Mouse (Mus musculus): Measurements from ENCODE around the gene Tsc22d1.
A peak's percentile ranks its signal among the peaks of the same experiment; 100 is the strongest.

Gene Tsc22d1

DNA sequence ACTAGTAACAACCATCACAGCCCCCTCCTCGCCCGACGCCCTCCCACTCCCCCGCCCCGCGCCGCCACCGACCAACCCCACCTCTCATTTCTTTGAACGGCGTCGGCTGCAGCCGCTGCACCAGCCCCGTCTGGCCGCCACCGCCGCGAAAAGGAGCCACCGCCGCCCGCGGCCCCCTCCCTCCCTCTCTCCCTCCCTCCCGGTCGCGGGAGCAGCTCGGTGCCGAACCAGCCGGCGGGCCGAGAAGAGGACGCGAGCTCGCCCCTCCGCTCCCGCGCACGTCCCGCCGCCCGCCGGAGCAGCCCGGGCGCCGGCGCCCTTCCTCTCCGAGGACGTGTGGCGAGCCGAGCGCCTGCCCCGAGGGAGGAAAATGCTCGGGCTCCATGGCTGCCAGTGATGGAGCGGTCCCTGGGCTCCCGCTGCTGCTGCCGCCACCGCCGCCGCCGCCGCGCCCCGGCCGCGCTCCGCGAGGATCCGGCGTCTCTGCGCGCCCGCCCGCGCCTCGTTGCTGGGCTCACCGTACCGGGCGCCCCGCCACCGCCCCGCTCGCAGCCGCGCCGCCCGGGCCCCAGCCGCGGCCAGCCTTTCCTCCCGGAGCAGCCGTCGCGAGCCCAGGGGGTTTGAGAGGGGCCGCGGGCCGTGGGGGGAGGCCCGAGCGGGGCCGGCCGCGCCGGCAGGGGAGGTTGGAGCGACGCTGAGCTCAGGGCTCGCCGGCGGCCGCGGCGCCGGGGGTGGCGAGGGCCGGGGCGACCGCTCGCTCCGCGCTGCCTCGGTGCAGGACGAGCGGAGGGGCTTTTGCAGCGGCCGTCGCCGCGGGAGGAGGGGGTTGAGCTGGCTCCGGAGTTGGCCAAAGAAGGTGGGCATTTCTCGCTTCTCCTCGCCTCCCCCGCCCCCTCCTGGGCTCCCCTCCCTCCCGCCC, at the start of gene Tsc22d1:
TSS of gene Tsc22d1 (plus strand) at position 100 of the 919 bp plus-strand sequence.
- no peak for DNase-seq

DNA sequence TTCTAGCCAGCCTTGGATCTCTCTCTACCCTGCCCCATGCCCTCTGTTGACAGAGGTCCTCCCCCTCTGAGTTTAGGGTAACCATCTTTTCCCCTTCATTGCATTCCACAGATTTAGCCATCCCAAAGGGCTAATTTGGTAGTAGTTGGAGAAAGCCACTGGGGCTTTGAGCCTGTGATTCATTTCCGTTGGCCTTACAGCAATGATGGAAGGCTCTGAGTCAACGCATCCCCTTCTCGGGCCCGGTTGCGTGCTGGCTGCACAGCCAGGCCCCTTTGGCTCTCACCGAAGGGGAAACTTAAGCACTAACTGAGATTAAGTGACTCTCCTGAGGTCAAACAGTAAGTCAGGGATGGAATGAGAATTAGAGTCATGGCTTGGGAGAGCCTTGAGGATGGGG, 41.1 kb upstream of the Tsc22d1 start:
- DNase-seq: no peak

DNA sequence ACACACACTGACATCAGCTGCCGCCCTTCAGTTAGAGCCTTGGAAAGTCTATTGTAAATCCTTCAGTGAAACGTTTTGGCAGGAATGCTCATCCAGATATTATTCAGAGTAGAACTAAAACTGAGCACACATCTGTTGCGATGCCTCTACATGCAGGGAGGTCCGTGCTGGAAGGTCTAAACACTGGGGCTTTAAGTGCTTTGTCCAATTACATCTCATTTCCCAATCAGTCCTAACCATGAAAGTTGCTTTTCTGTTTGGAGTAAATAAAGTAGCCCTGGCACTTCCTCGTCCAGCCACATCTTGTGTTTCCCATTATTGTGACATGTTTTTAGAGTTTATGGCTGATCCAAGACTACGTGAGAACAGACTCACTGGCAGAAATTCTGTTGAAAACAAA, 40.2 kb upstream of the Tsc22d1 start:
- DNase-seq: no peak

GRCm38 (mm10) chr14:76376561-76376960, 38.2 kb upstream of the Tsc22d1 start:
- DNase-seq: no peak

GRCm38 (mm10) chr14:76379411-76379810, 35.4 kb upstream of the Tsc22d1 start:
- DNase-seq: no peak

GRCm38 (mm10) chr14:76388025-76388424, 26.7 kb upstream of the Tsc22d1 start:
- DNase-seq: no peak

GRCm38 (mm10) chr14:76398251-76398650, 16.5 kb upstream of the Tsc22d1 start:
- DNase-seq: no peak

GRCm38 (mm10) chr14:76402574-76402973, 12.2 kb upstream of the Tsc22d1 start:
- no peak for DNase-seq

- no peak for DNase-seq
Measured at GRCm38 (mm10) chr14:76409111-76409510, 5.7 kb upstream of the Tsc22d1 start.

DNA sequence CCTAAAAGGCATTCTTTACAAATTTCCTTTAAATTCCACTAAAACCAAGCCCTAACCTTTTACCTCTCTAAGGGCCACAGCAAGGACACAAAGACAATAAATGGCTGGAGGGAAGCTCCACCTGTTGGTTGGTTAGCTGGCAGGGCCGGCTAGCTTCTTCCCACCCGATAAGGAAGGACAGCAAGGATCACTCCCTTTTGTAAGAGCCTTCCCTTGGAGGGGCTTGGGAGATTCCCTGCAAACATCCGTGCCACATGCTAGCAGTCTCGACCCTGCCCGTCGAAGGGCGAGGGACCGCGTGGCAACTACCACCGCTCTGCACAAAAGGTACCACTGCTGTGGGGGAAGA, 1.0 kb upstream of the Tsc22d1 start:
- DNase-seq: no peak

- peak; percentile 99 for DNase-seq
Measured at GRCm38 (mm10) chr14:76414122-76414861, 469 bp upstream of the Tsc22d1 start.

DNA sequence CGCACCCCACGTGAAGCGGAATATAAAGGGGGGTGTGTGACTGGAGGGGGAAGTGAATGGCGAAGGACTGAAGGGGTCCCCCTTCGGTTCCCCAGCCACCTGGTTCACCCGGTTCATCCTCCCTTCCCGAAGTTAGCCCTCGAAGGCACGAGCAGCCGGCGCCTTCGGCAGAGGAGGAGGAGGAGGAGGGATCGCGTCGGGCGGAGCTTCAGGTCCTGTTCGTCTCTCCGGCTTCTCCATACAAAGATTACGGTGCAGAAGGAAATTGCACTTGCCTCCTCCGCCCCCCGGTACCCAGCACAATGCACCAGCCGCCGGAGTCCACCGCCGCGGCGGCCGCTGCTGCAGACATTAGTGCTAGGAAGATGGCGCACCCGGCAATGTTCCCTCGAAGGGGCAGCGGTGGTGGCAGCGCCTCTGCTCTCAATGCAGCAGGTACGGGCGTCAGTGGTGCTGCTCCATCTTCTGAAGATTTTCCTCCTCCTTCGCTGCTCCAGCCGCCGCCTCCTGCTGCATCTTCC, 1.1 kb downstream of the Tsc22d1 start:
- DNase-seq: peak; percentile 54

- no peak for DNase-seq
Measured at GRCm38 (mm10) chr14:76416366-76417040, 1.7 kb downstream of the Tsc22d1 start.

DNA sequence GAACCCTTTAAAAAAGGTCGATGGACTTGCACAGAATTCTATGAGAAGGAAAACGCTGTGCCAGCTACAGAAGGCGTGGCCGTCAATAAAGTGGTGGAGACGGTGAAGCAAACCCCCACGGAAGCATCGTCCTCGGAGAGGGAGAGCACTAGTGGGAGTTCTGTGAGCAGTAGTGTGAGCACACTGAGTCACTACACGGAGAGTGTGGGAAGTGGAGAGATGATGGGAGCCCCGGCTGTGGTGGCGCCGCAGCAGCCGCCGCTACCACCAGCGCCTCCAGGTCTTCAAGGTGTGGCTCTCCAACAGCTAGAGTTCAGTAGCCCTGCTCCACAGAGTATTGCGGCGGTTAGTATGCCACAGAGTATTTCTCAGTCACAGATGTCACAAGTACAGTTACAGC, 2.6 kb downstream of the Tsc22d1 start:
- DNase-seq: no peak

- no peak for DNase-seq
Measured at GRCm38 (mm10) chr14:76420726-76421125, 6.0 kb downstream of the Tsc22d1 start.

- no peak for DNase-seq
Measured at GRCm38 (mm10) chr14:76421162-76421561, 6.4 kb downstream of the Tsc22d1 start.

DNA sequence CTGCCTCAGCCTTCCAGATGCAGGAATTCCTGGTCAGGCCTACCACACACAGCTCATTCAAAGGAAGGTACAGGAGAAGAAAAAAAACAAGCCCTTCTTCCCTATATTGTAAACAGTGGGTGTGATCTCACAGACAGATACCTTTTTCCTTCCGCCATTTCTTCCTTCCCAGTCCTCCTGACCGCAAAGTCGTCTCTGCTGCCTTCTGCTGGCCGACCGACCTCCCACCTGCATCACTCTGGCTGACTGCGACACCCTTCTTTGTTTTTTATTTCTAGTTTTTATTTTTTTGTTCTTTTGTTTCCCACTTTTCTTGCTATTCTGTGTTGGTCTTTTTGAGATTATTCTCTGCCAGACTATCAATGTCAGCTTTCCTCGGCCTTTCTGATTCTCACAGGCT, 10.7 kb downstream of the Tsc22d1 start:
- DNase-seq: no peak

DNA sequence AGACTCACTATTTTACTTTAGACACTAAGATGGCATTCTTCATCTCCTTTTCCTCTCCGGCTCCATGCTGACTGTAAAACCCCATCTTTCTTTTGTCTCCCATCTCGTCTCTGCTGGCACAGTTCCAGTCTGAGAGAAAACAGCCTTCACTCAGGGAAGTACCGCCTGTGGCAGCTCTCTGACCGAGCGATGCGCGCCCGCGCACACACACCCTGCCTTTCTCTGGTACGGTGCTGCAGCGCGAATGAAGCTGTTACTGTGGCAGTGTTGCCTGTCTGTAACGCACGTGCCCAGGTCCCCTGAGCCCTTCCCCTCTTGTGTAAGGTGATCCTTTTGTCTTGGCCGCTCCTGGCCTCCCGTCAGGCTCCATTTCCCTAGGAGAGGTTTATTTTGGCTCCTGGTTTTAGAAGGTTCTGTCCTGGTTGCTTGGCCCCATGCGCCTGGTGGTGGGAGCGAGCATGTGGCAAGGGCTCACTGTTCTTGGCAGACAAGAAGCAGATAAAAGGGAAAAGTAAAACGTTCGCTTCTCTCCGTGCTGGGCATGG, 11.3 kb downstream of the Tsc22d1 start:
- DNase-seq: no peak

DNA sequence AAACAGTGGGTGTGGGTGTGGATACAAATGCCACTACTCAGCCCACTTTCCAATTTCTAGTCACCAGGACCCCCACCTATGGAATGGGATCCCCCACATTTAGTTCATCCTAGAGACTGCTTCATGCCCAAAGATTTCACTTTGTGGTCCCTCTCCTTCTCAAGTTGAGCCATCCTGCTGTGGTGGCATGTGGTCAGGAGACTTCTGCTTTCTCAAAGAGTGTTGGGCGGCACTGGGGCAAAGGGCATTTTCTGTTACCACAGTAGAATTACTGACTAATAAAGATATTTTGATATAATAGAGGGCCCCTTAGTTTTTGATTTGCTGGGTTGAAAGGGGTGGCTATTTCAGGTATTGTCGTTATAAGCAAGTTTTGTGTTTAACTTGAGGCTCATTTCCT, 14.1 kb downstream of the Tsc22d1 start:
- no peak for DNase-seq

DNA sequence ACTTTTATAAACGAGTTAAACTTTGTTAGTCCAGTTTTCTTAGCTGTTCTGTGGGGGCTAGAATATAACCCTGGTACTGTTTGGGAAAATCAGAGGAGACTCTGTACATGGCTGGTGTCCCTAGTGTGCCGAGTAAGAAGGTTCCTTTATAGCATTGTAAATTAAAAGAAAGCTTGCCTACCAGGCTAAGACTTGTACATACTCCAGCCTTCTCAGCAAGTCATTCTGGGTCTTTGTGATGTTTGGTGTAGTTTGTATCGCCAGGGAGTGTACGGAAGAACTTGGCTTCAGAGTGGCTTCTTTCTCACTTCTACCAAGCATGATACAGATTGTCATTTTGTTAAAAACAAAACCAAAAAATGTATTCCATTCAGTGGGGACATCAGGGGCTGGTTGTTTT, 17.2 kb downstream of the Tsc22d1 start:
- no peak for DNase-seq

GRCm38 (mm10) chr14:76432369-76432768, 17.6 kb downstream of the Tsc22d1 start:
- DNase-seq: no peak

- no peak for DNase-seq
Measured at GRCm38 (mm10) chr14:76432816-76433215, 18.1 kb downstream of the Tsc22d1 start.

DNA sequence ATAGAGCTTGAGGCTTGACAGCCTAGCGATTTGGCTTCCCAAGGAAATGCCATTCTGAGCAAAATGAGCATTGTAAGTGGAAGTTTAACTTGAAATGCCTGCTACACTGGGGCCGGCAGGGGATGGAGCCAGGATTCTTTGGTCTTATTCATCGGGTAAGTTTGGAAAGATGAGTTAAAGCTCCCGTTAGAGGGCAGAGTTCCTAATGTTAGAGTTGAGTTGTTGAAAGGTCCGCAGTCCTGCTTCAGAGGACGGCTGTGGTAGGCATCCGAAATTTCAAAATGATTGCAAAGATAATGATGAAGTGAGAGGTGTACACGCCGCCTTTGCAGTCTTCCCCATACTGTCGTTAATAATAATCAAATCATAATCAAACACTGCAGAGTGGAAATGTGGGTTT, 27.4 kb downstream of the Tsc22d1 start:
- no peak for DNase-seq

All from kidney, postnatal 14 days (tissue).